In genomic region chr9:110568309-110568708, GRCm38 (mm10) we compare ENCODE assay signal across 18 mouse cellular contexts. TPM values are rescaled to one million over a fixed set of nuclear protein-coding genes. Genes with fewer than 3 reads are reported as not detected.
DNase-seq lines count a peak whose midpoint lies in the region; ATAC-seq and TF ChIP-seq lines count a peak whose summit lies in the region.
"Had no signal": no experiment of that assay in that cellular context is flagged by ENCODE, and none has a peak within 500 bp of the region (broad histone marks: within the 10 kb centered on the region; RNA-seq: fewer than 3 reads in every experiment).

No protein-coding gene starts in this region.

- H3K27ac ChIP-seq in heart, postnatal 0 days (ENCODE audit: low read depth) = no peak overlapping the region
- H3K27ac ChIP-seq in midbrain, embryonic 14.5 days (replicated peaks; ENCODE audit: low read depth, low read length) = no peak overlapping the region
- no peak overlapping the region for H3K27ac ChIP-seq in midbrain, embryonic 13.5 days
- H3K27ac ChIP-seq in stomach, postnatal 0 days (replicated peaks) = no peak overlapping the region
- H3K27ac ChIP-seq: embryonic facial prominence, embryonic 15.5 days; forebrain, embryonic 15.5 days; limb, embryonic 15.5 days; macrophage had no signal

- no peak overlapping the region for H3K4me2 ChIP-seq in heart, postnatal 0 days (ENCODE audit: low read depth, low read length)
- no peak overlapping the region for H3K4me2 ChIP-seq in midbrain, embryonic 14.5 days (ENCODE audit: low read length)
- no peak overlapping the region for H3K4me2 ChIP-seq in midbrain, embryonic 13.5 days (replicated peaks)
- H3K4me2 ChIP-seq in stomach, postnatal 0 days (replicated peaks; ENCODE audit: low read depth) = no peak overlapping the region
- H3K4me2 ChIP-seq: embryonic facial prominence, embryonic 15.5 days; forebrain, embryonic 15.5 days; limb, embryonic 15.5 days had no signal

- H3K9ac ChIP-seq in heart, postnatal 0 days (replicated peaks; ENCODE audit: low read depth, low read length) = no peak overlapping the region
- no peak overlapping the region for H3K9ac ChIP-seq in midbrain, embryonic 14.5 days (replicated peaks; ENCODE audit: low read length)
- H3K9ac ChIP-seq in midbrain, embryonic 13.5 days (replicated peaks) = no peak overlapping the region
- H3K9ac ChIP-seq in stomach, postnatal 0 days (ENCODE audit: low read length) = no peak overlapping the region
- H3K9ac ChIP-seq: embryonic facial prominence, embryonic 15.5 days; forebrain, embryonic 15.5 days; limb, embryonic 15.5 days had no signal

- DNase-seq in heart, postnatal 0 days (ENCODE audit: low spot score) = no peak
- no peak for DNase-seq in heart, postnatal 10 days
- peak; percentile 15 for DNase-seq in midbrain, embryonic 14.5 days
- peak; percentile 9 for DNase-seq in R1 (ENCODE audit: low read depth, low spot score)
- DNase-seq in stomach, postnatal 0 days (ENCODE audit: low spot score) = no peak
- DNase-seq in right cerebral cortex, postnatal 36 days (ENCODE audit: low spot score in 2 of 2) = no peak
- DNase-seq in layer of hippocampus, postnatal 25 days (ENCODE audit: extremely low spot score in 1 of 2, low spot score in 1 of 2) = no peak
- DNase-seq: cerebellum, postnatal 36 days; heart, postnatal 14 days; kidney, postnatal 14 days; right cerebral cortex, postnatal 25 days; thymus, postnatal 25 days had no signal

- H3K27me3 ChIP-seq in heart, postnatal 0 days (ENCODE audit: control insufficient read depth, insufficient read depth, low read length) = no peaks in the 10 kb centered on the region
- H3K27me3 ChIP-seq in midbrain, embryonic 14.5 days (ENCODE audit: control insufficient read depth, insufficient read depth, low read length) = no peaks in the 10 kb centered on the region
- no peaks in the 10 kb centered on the region for H3K27me3 ChIP-seq in midbrain, embryonic 13.5 days
- no peaks in the 10 kb centered on the region for H3K27me3 ChIP-seq in stomach, postnatal 0 days (ENCODE audit: control insufficient read depth, insufficient read depth, low read length)
- H3K27me3 ChIP-seq: embryonic facial prominence, embryonic 15.5 days; forebrain, embryonic 15.5 days; limb, embryonic 15.5 days had no signal

- H3K9me3 ChIP-seq in heart, postnatal 0 days (replicated peaks; ENCODE audit: control insufficient read depth, low read length) = no peaks in the 10 kb centered on the region
- H3K9me3 ChIP-seq in midbrain, embryonic 14.5 days (ENCODE audit: control insufficient read depth, low read length) = no peaks in the 10 kb centered on the region
- H3K9me3 ChIP-seq in midbrain, embryonic 13.5 days = no peaks in the 10 kb centered on the region
- H3K9me3 ChIP-seq in stomach, postnatal 0 days (ENCODE audit: control insufficient read depth, low read length) = no peaks in the 10 kb centered on the region
- H3K9me3 ChIP-seq: embryonic facial prominence, embryonic 15.5 days; forebrain, embryonic 15.5 days; limb, embryonic 15.5 days had no signal

- peaks cover 84% of the 10 kb centered on the region for H3K36me3 ChIP-seq in heart, postnatal 0 days (replicated peaks; ENCODE audit: control insufficient read depth, insufficient read depth, low read length)
- peaks cover 80% of the 10 kb centered on the region for H3K36me3 ChIP-seq in midbrain, embryonic 14.5 days (ENCODE audit: control insufficient read depth, insufficient read depth, low read length)
- peaks cover 78% of the 10 kb centered on the region for H3K36me3 ChIP-seq in midbrain, embryonic 13.5 days
- peaks cover 20% of the 10 kb centered on the region for H3K36me3 ChIP-seq in stomach, postnatal 0 days (ENCODE audit: control insufficient read depth, insufficient read depth, low read length)

- intact Hi-C loops in heart, postnatal 10 days (cut with DNase I) = no loop called here

- no peaks in the 10 kb centered on the region for H3K4me1 ChIP-seq in heart, postnatal 0 days (ENCODE audit: control insufficient read depth, insufficient read depth)
- H3K4me1 ChIP-seq in midbrain, embryonic 14.5 days (ENCODE audit: control insufficient read depth, insufficient read depth, low read length) = no peaks in the 10 kb centered on the region
- H3K4me1 ChIP-seq in midbrain, embryonic 13.5 days (replicated peaks) = no peaks in the 10 kb centered on the region
- no peaks in the 10 kb centered on the region for H3K4me1 ChIP-seq in stomach, postnatal 0 days (replicated peaks; ENCODE audit: control insufficient read depth, insufficient read depth)
- H3K4me1 ChIP-seq: embryonic facial prominence, embryonic 15.5 days; forebrain, embryonic 15.5 days; limb, embryonic 15.5 days had no signal

- no peak for ATAC-seq in heart, postnatal 0 days (ENCODE audit: insufficient read depth, low read depth)
- no peak for ATAC-seq in midbrain, embryonic 14.5 days (ENCODE audit: low FRiP score, low TSS enrichment)
- ATAC-seq in midbrain, embryonic 13.5 days = no peak
- ATAC-seq in stomach, postnatal 0 days (ENCODE audit: low FRiP score, low TSS enrichment) = no peak
- ATAC-seq: forebrain, embryonic 15.5 days; inflammation-experienced regulatory T-cells, adult 6 months had no signal

- TF ChIP-seq CTCF in heart, postnatal 0 days (IDR thresholded peaks at IDR 0.05; ENCODE audit: low read depth) = 0 out of 2 replicates have a peak, but pooled peaks have one; percentile 10
- TF ChIP-seq CTCF in stomach, postnatal 0 days (IDR thresholded peaks at IDR 0.05; ENCODE audit: low read depth) = peak; percentile 51

- no peak for TF ChIP-seq EP300 in heart, postnatal 0 days (IDR thresholded peaks at IDR 0.05; ENCODE audit: low read depth)
- TF ChIP-seq EP300 in stomach, postnatal 0 days (optimal IDR thresholded peaks at IDR 0.05) = no peak

- H3K4me3 ChIP-seq in heart, postnatal 0 days (ENCODE audit: low read depth, low read length) = no peak overlapping the region
- H3K4me3 ChIP-seq in midbrain, embryonic 14.5 days (replicated peaks; ENCODE audit: low read depth, low read length) = no peak overlapping the region
- no peak overlapping the region for H3K4me3 ChIP-seq in midbrain, embryonic 13.5 days (replicated peaks)
- H3K4me3 ChIP-seq in stomach, postnatal 0 days (ENCODE audit: low read depth, low read length) = no peak overlapping the region
- H3K4me3 ChIP-seq: embryonic facial prominence, embryonic 15.5 days; forebrain, embryonic 15.5 days; limb, embryonic 15.5 days had no signal

RNA-seq across cellular contexts. Expression of gene Setd2, which starts 35.9 kb away (rescaled TPM):
- 27.5 and 33.2 TPM in 2 replicates for total RNA-seq in heart, postnatal 0 days (2014; rRNA removed; ENCODE audit: low replicate concordance)
- polyA plus RNA-seq in heart, postnatal 0 days (2015; fragmentation: Nextera tagmentation; extraction: Ambion mirVana) = 12.7 and 13.0 TPM in 2 replicates
- total RNA-seq in heart, postnatal 10 days (2021) = 10 to 100 TPM; 61.5 to 61.6 TPM
- polyA plus RNA-seq in midbrain, embryonic 14.5 days (2014; fragmentation: Nextera tagmentation; extraction: Ambion mirVana) = 49.8 and 58.1 TPM in 2 replicates
- 41.7 and 44.7 TPM in 2 replicates for polyA plus RNA-seq in midbrain, embryonic 13.5 days (2015; fragmentation: Nextera tagmentation; extraction: Ambion mirVana)
- 13.1 and 14.0 TPM in 2 replicates for polyA plus RNA-seq in stomach, postnatal 0 days (2015; fragmentation: Nextera tagmentation; extraction: Ambion mirVana)
- total RNA-seq in layer of hippocampus, postnatal 25 days (2021) = 10 to 100 TPM; 51.8 to 69.5 TPM

RNA-seq across cellular contexts. Expression of gene Nradd, which starts 55.9 kb away (rescaled TPM):
- 7.9 and 22.8 TPM in 2 replicates for total RNA-seq in heart, postnatal 0 days (2014; rRNA removed; ENCODE audit: low replicate concordance)
- 10.4 and 11.5 TPM in 2 replicates for polyA plus RNA-seq in heart, postnatal 0 days (2015; fragmentation: Nextera tagmentation; extraction: Ambion mirVana)
- 1 to 10 TPM; 2.2 to 2.3 TPM for total RNA-seq in heart, postnatal 10 days (2021)
- 22.2 and 33.7 TPM in 2 replicates for polyA plus RNA-seq in midbrain, embryonic 14.5 days (2014; fragmentation: Nextera tagmentation; extraction: Ambion mirVana)
- 33.8 and 36.6 TPM in 2 replicates for polyA plus RNA-seq in midbrain, embryonic 13.5 days (2015; fragmentation: Nextera tagmentation; extraction: Ambion mirVana)
- polyA plus RNA-seq in stomach, postnatal 0 days (2015; fragmentation: Nextera tagmentation; extraction: Ambion mirVana) = 14.5 and 15.9 TPM in 2 replicates
- 1 to 10 TPM; 1.6 to 1.9 TPM for total RNA-seq in layer of hippocampus, postnatal 25 days (2021)

Comparison
In these comparisons a context has a peak if more than half of its experiments do, and no peak if none do; other contexts are left out.
1. DNase-seq: peak in midbrain, embryonic 14.5 days (single experiment) and R1 (single experiment); none in heart, postnatal 0 days (single experiment), heart, postnatal 10 days (0 of 2), stomach, postnatal 0 days (single experiment), right cerebral cortex, postnatal 36 days (0 of 2) and layer of hippocampus, postnatal 25 days (0 of 2).